Mouse (Mus musculus) liver, embryonic 16.5 days (tissue): Measurements from ENCODE around the gene Serpina6. TPM values are rescaled to one million over a fixed set of nuclear protein-coding genes. Genes with fewer than 3 reads are reported as not detected.
A peak's percentile ranks its signal among the peaks of the same experiment; 100 is the strongest.

ENCODE experiments used
- ATAC-seq: fragments of 200-750 bp; cut with Nextera tagmentation; 2 replicates; pipeline ENCODE4 v1.8.0; 2017; ENCODE audit warnings: low read depth, mild to moderate bottlenecking, moderate number of reproducible peaks, moderate library complexity
- H3K27ac ChIP-seq: fragments of 300-500 bp; sonication (generic); 2 replicates; pipeline ENCODE4 v1.5.1; 2014; ENCODE audit warnings: mild to moderate bottlenecking, low read length
- H3K27me3 ChIP-seq: fragments of 300-500 bp; sonication (generic); 2 replicates; pipeline ENCODE4 v1.6.1; 2014; ENCODE audit warnings: low read depth, low read length, mixed read lengths; ENCODE audit not compliant: control insufficient read depth, insufficient read depth
- H3K36me3 ChIP-seq: fragments of 300-500 bp; sonication (generic); 2 replicates; pipeline ENCODE4 v1.6.1; 2014; ENCODE audit warnings: mild to moderate bottlenecking; ENCODE audit not compliant: control insufficient read depth, insufficient read depth
- H3K4me1 ChIP-seq: fragments of 300-500 bp; sonication (generic); 2 replicates; pipeline ENCODE4 v1.6.1; 2014; ENCODE audit warnings: low read depth, low read length, mixed read lengths; ENCODE audit not compliant: control insufficient read depth
- H3K4me2 ChIP-seq: fragments of 300-500 bp; sonication (generic); 2 replicates; pipeline ENCODE4 v1.6.1; 2014; ENCODE audit warnings: low read depth, low read length, mixed read lengths
- H3K4me3 ChIP-seq: fragments of 300-500 bp; sonication (generic); 2 replicates; pipeline ENCODE4 v1.5.1; 2014; ENCODE audit warnings: low read depth, mild to moderate bottlenecking, low read length
- H3K9ac ChIP-seq: fragments of 300-500 bp; sonication (generic); 2 replicates; pipeline ENCODE4 v1.6.1; 2014; ENCODE audit warnings: low read depth, low read length
- H3K9me3 ChIP-seq: fragments of 300-500 bp; sonication (generic); replicated peaks from 2 replicates; pipeline ENCODE4 v1.6.1; 2016; ENCODE audit warnings: low read length; ENCODE audit not compliant: control insufficient read depth
- WGBS: fragments of 180-500 bp; shearing (Covaris S2); extraction: QIAGEN DNeasy Blood & Tissue Kit; methylation state at CpG from one replicate; pipeline ENCODE4 v1.1.7; 2014; ENCODE audit not compliant: insufficient replicate concordance; 5-methylcytosine and 5-hydroxymethylcytosine counted together
- polyA plus RNA-seq: library from polyadenylated mRNA; unstranded; fragments of >200 nt; fragmentation: Nextera tagmentation; extraction: Ambion mirVana; gene quantifications from 2 replicates; pipeline ENCODE4 v1.2.1, GENCODE M21; 2015

Gene Serpina6
- 1,299 and 1,398 TPM in 2 replicates for polyA plus RNA-seq

- peak within 1 kb of the TSS; percentile 32 for H3K4me3 ChIP-seq
- no peaks in the 10 kb centered on the region for H3K36me3 ChIP-seq
- no peaks in the 10 kb centered on the region for H3K9me3 ChIP-seq
- H3K27me3 ChIP-seq: no peaks in the 10 kb centered on the region
- H3K4me2 ChIP-seq: peak within 1 kb of the TSS; percentile 34
- peak within 1 kb of the TSS; percentile 24 for H3K9ac ChIP-seq
- peak; percentile 73 for ATAC-seq
- no peaks in the 10 kb centered on the region; the same call in none of the 2 replicates for H3K4me1 ChIP-seq
- WGBS: 50% methylated on average over 9 of the region's 9 CpGs
- peak within 1 kb of the TSS; percentile 72 for H3K27ac ChIP-seq
Measured at GRCm38 (mm10) chr12:103656848-103657626, at the start of gene Serpina6. Gene Serpina6, minus strand, starts transcription at chr12:103657212.

GRCm38 (mm10) chr12:103706113-103706512, 49.1 kb upstream of the Serpina6 start:
- H3K9me3 ChIP-seq: no peaks in the 10 kb centered on the region
- H3K27ac ChIP-seq: peak overlapping the region; percentile 56; the same call in 1 of the 2 replicates
- H3K4me1 ChIP-seq: peaks cover 4% of the 10 kb centered on the region; the same call in 1 of the 2 replicates
- no peak overlapping the region for H3K4me3 ChIP-seq
- no peak overlapping the region for H3K4me2 ChIP-seq
- no peaks in the 10 kb centered on the region for H3K36me3 ChIP-seq
- H3K27me3 ChIP-seq: no peaks in the 10 kb centered on the region
- ATAC-seq: peak; percentile 82
- WGBS: 43% methylated on average over 4 of the region's 4 CpGs
- no peak overlapping the region for H3K9ac ChIP-seq

GRCm38 (mm10) chr12:103705547-103705946, 48.5 kb upstream of the Serpina6 start:
- Histone ChIP-seq H3K9ac (no peak overlapping the region), H3K36me3 (no peaks in the 10 kb centered on the region), H3K27me3 (no peaks in the 10 kb centered on the region), H3K9me3 (no peaks in the 10 kb centered on the region), H3K4me3 (no peak overlapping the region), H3K4me1 (peaks cover 4% of the 10 kb centered on the region; the same call in 1 of the 2 replicates), H3K4me2 (no peak overlapping the region), H3K27ac (peak overlapping the region; percentile 42; the same call in 1 of the 2 replicates)
- WGBS: 27% methylated on average over 2 of the region's 2 CpGs
- no peak for ATAC-seq

GRCm38 (mm10) chr12:103700144-103700750, 43.2 kb upstream of the Serpina6 start:
- Histone ChIP-seq H3K27me3 (no peaks in the 10 kb centered on the region), H3K4me1 (peaks cover 3% of the 10 kb centered on the region; the same call in 1 of the 2 replicates)
- 56% methylated on average over 4 of the region's 4 CpGs for WGBS

GRCm38 (mm10) chr12:103695429-103695828, 38.4 kb upstream of the Serpina6 start, which contains the start of gene Serpina1f:
Gene Serpina1f, minus strand, starts transcription at chr12:103695529.
- 66% methylated on average over 8 of the region's 8 CpGs for WGBS
- H3K36me3 ChIP-seq: no peaks in the 10 kb centered on the region
- no peak within 1 kb of the TSS for H3K4me3 ChIP-seq
- H3K9me3 ChIP-seq: no peaks in the 10 kb centered on the region
- H3K4me2 ChIP-seq: no peak within 1 kb of the TSS
- H3K27ac ChIP-seq: no peak within 1 kb of the TSS
- no peaks in the 10 kb centered on the region for H3K27me3 ChIP-seq
- no peak for ATAC-seq
- H3K4me1 ChIP-seq: no peaks in the 10 kb centered on the region
- H3K9ac ChIP-seq: no peak within 1 kb of the TSS

More at GRCm38 (mm10) chr12:103700144-103700750, 43.2 kb upstream of the Serpina6 start:
- no peak overlapping the region for H3K27ac ChIP-seq
- H3K4me3 ChIP-seq: no peak overlapping the region
- H3K9ac ChIP-seq: no peak overlapping the region
- no peaks in the 10 kb centered on the region for H3K36me3 ChIP-seq
- ATAC-seq: no peak
- H3K9me3 ChIP-seq: no peaks in the 10 kb centered on the region
- H3K4me2 ChIP-seq: no peak overlapping the region

GRCm38 (mm10) chr12:103688221-103688814, 31.3 kb upstream of the Serpina6 start:
- Histone ChIP-seq H3K9me3 (no peaks in the 10 kb centered on the region), H3K4me2 (no peak overlapping the region), H3K9ac (no peak overlapping the region), H3K27me3 (no peaks in the 10 kb centered on the region), H3K4me1 (no peaks in the 10 kb centered on the region; the same call in 1 of the 2 replicates), H3K4me3 (no peak overlapping the region), H3K36me3 (no peaks in the 10 kb centered on the region), H3K27ac (no peak overlapping the region)
- ATAC-seq: no peak
- WGBS: 21% methylated on average over 3 of the region's 3 CpGs

GRCm38 (mm10) chr12:103687021-103687420, 30.0 kb upstream of the Serpina6 start:
- H3K27ac ChIP-seq: no peak overlapping the region; the same call in 1 of the 2 replicates
- 57% methylated on average over 7 of the region's 7 CpGs for WGBS

GRCm38 (mm10) chr12:103686050-103686449, 29.0 kb upstream of the Serpina6 start:
- H3K27ac ChIP-seq: peak overlapping the region; percentile 41

More at GRCm38 (mm10) chr12:103687021-103687420, 30.0 kb upstream of the Serpina6 start:
- H3K4me1 ChIP-seq: no peaks in the 10 kb centered on the region; the same call in 1 of the 2 replicates
- no peak overlapping the region for H3K4me3 ChIP-seq
- no peaks in the 10 kb centered on the region for H3K9me3 ChIP-seq
- no peak overlapping the region for H3K4me2 ChIP-seq
- no peak overlapping the region for H3K9ac ChIP-seq
- H3K27me3 ChIP-seq: no peaks in the 10 kb centered on the region
- no peak for ATAC-seq
- no peaks in the 10 kb centered on the region for H3K36me3 ChIP-seq

More at GRCm38 (mm10) chr12:103686050-103686449, 29.0 kb upstream of the Serpina6 start:
- no peak for ATAC-seq
- no peaks in the 10 kb centered on the region for H3K9me3 ChIP-seq
- 46% methylated on average over 3 of the region's 3 CpGs for WGBS
- H3K4me3 ChIP-seq: no peak overlapping the region
- no peak overlapping the region for H3K9ac ChIP-seq
- no peaks in the 10 kb centered on the region; the same call in 1 of the 2 replicates for H3K4me1 ChIP-seq
- H3K4me2 ChIP-seq: no peak overlapping the region
- no peaks in the 10 kb centered on the region for H3K27me3 ChIP-seq
- H3K36me3 ChIP-seq: no peaks in the 10 kb centered on the region
